Mouse (Mus musculus) liver, adult 2 months (tissue): ENCODE measurements around the gene Tcf21.

Experiments used
- CTCF ChIP-seq: fragments of 200-500 bp; IDR thresholded peaks from 2 replicates; pipeline ENCODE4 v1.5.1; 2011; ENCODE audit warnings: low read depth, low read length, control low read depth
- POLR2A ChIP-seq: fragments of 200-500 bp; IDR thresholded peaks from 2 replicates; pipeline ENCODE4 v1.6.1; 2011; ENCODE audit warnings: low read length, control low read depth; ENCODE audit not compliant: insufficient read depth; ENCODE audit errors: extremely low read depth

DNA sequence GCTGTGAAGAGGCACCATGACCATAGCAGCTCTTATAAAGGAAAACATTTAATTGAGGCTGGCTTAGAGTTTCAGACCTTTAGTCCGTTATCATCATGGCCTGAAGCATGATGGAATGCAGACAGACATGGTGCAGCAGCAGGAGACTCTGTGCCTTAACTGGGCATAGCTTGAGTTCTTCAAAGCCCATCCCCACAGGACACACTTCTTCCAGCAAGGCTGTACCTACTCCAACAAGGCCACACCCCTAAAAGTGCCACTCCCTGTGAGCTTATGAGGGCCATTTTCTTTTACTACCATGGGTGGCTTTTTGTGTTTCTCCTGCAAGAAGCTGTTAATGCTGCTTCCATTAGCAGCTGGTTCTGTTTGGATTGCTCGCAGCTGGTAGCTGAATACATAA is 44.5 kb downstream of the Tcf21 start:
- TF ChIP-seq CTCF: no peak
- no peak for TF ChIP-seq POLR2A
